Mouse (Mus musculus): ENCODE data around the gene Ptk7. TPM values are rescaled to one million over a fixed set of nuclear protein-coding genes. Genes with fewer than 3 reads are reported as not detected.
"Not testable (repeated sequence)": the region's sequence is repeated elsewhere in the genome, so short reads cannot be mapped to it uniquely, and the experiment has no call there.

Ptk7 gene
- polyA plus RNA-seq, 1 experiment = 0.04 TPM

DNA sequence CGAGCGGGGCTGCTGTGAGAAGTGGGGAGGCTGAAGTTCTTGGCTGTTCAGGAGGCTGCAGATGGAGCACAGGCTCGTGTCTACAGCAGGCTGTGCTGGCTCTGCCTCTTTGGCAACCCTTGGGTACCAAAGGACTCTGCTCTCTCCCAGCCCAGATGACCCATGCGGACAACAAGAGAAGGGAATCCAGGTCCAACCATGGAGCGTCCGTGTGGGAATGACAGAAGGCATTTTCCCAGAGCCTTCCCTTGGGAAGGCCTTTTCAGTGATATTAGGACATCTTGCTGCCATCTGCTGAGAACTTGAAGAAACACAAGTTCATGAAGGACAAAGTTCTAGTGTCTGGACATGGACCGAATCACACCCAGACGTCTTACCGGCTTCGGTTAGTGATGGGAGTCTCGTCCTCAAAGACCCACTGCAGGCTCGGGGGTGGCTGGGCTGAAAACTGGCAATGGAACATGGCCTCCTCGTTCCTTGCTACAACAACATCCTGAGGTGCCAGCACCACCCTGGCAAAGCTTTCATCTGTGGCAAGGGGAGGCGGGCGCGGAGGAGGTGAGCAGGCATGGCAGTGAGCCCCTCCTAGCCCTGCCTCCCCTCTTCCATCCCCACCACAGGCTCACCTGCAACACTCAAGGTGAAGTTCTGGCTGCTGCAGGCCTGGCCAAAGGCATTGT is 39.5 kb downstream of the Ptk7 start:
- no peak for TF ChIP-seq GATA1 (IDR thresholded peaks at IDR 0.05; ENCODE audit: low read length)
- TF ChIP-seq TAL1 (IDR thresholded peaks at IDR 0.05; ENCODE audit: low read length) = no peak
- Histone ChIP-seq H3K36me3 (ENCODE audit: control insufficient read depth) (no peaks in the 10 kb centered on the region), H3K4me1 (ENCODE audit: control insufficient read depth) (no peaks in the 10 kb centered on the region; the same call in 1 of the 2 replicates), H3K9me3 (ENCODE audit: control insufficient read depth, low read length) (no peaks in the 10 kb centered on the region), H3K27me3 (ENCODE audit: control insufficient read depth) (no peaks in the 10 kb centered on the region), H3K4me3 (replicated peaks) (no peak overlapping the region)

DNA sequence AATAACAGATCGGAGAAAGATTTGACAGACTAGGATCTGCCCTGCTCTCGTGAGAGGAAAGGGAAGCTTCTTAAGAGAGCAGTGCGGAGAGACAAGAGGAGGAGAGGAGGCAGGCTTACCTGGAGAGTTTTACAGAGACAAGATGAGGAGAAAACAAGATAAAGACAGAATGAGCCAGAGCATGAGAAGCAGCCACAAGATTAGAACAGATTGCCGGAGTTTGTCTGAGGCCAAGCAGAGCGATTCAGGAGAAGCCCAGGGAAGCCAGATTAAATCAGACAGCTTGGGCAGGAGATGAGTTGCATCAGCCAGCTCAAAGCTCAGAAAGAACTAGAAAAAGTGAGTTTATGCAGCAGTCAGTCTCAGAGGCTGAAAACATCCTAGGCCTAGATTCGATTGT is 40.4 kb downstream of the Ptk7 start:
- H3K27me3 ChIP-seq (ENCODE audit: control insufficient read depth) = no peaks in the 10 kb centered on the region
- H3K9me3 ChIP-seq (ENCODE audit: control insufficient read depth, low read length) = no peaks in the 10 kb centered on the region
- no peaks in the 10 kb centered on the region; the same call in 1 of the 2 replicates for H3K4me1 ChIP-seq (ENCODE audit: control insufficient read depth)
- H3K36me3 ChIP-seq (ENCODE audit: control insufficient read depth) = no peaks in the 10 kb centered on the region
- TF ChIP-seq GATA1 (IDR thresholded peaks at IDR 0.05; ENCODE audit: low read length) (no peak), TAL1 (IDR thresholded peaks at IDR 0.05; ENCODE audit: low read length) (no peak)
- no peak overlapping the region for H3K4me3 ChIP-seq (replicated peaks)

DNA sequence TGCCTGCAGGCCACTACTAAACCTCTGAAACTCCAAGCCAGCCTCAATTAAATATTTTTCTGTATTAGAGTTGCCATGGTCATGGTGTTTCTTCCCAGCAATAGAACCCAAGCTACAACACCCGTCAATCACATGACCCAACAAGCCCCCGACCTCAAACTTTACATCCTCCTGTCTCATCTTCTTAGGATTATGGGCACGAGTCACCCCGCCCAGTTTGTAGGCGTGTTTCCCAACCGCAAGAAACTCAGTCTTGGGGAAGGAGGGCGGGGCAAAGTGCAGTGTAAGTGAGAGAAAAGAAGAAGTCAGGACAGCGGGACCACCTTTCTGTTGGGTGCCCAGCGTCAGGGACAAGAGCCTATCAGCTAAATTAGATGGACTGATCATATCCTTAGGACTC is 41.1 kb downstream of the Ptk7 start:
- H3K4me3 ChIP-seq (replicated peaks) = no peak overlapping the region
- H3K9me3 ChIP-seq (ENCODE audit: control insufficient read depth, low read length) = no peaks in the 10 kb centered on the region
- no peaks in the 10 kb centered on the region; the same call in 1 of the 2 replicates for H3K4me1 ChIP-seq (ENCODE audit: control insufficient read depth)
- no peaks in the 10 kb centered on the region for H3K36me3 ChIP-seq (ENCODE audit: control insufficient read depth)
- no peaks in the 10 kb centered on the region for H3K27me3 ChIP-seq (ENCODE audit: control insufficient read depth)
- no peak for TF ChIP-seq GATA1 (IDR thresholded peaks at IDR 0.05; ENCODE audit: low read length)

DNA sequence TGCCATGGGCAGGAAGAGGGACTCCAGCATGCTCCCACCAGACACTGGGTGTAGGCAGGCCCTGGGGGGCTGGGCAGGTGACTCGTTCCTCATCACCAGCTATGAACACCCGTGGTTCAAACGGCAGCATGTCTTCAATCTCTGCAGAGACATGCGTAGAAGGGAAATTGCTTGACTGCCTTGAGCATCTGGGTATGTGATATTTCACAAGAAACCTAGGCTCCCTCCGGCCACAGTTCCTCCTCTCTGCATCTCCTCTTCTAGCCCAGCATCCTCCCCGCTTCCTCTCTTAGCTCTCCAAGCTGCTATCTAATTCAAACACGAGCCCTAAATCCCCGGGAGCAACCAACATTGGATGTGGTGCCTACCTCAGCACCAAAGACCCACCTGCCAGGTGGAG is 43.0 kb downstream of the Ptk7 start:
- no peak overlapping the region for H3K4me3 ChIP-seq (replicated peaks)
- TF ChIP-seq TAL1 (IDR thresholded peaks at IDR 0.05; ENCODE audit: low read length) (no peak), GATA1 (IDR thresholded peaks at IDR 0.05; ENCODE audit: low read length) (no peak)
- no peaks in the 10 kb centered on the region for H3K9me3 ChIP-seq (ENCODE audit: control insufficient read depth, low read length)
- H3K4me1 ChIP-seq (ENCODE audit: control insufficient read depth) = no peaks in the 10 kb centered on the region; the same call in 1 of the 2 replicates
- no peaks in the 10 kb centered on the region; the same call in 1 of the 2 replicates for H3K36me3 ChIP-seq (ENCODE audit: control insufficient read depth)
- H3K27me3 ChIP-seq (ENCODE audit: control insufficient read depth) = no peaks in the 10 kb centered on the region

DNA sequence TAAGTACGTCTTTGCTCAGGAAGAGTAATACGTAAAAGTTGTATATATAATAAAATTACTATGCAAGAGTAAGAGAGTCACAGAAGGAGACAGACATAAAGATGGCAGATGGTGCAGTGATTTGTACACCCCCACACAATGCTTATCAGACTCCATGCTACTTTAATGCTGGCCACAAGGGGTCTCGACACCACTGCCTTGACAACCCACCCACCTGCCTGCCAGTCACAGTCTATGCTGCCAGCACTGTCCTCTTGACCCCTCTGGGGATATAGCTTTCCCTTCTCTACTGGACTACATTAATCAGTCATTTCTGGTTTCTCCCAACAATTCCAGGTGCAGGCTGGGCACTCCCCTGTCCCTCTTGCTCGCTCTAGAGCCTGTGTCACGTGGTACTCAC is 50.7 kb downstream of the Ptk7 start:
- Histone ChIP-seq H3K4me1 (ENCODE audit: control insufficient read depth) (no peaks in the 10 kb centered on the region), H3K9me3 (ENCODE audit: control insufficient read depth, low read length) (peaks cover 4% of the 10 kb centered on the region), H3K4me3 (replicated peaks) (no peak overlapping the region), H3K27me3 (ENCODE audit: control insufficient read depth) (no peaks in the 10 kb centered on the region), H3K36me3 (ENCODE audit: control insufficient read depth) (peaks cover 3% of the 10 kb centered on the region; the same call in 1 of the 2 replicates)
- TF ChIP-seq TAL1 (IDR thresholded peaks at IDR 0.05; ENCODE audit: low read length) (no peak), GATA1 (IDR thresholded peaks at IDR 0.05; ENCODE audit: low read length) (no peak)

DNA sequence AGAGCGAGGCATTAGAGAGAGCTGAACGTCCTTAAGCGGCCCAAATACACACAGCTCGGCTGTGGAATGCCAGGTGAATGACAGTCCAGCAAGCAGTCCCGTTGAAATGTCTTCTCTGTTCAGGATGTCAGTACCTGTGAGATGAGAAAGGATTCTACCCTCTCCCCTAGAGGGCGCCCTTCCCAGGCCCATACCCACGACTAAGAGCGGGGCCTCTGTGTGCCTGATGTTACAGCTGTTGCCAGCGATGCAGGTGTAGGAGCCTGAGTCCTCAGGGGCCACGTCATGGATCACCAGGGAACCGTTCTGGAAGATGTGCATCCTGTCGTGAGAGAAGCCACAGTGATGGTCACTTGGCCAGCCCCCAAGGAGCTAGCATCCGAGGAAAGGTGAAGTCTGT is 53.2 kb downstream of the Ptk7 start:
- peaks cover 4% of the 10 kb centered on the region for H3K9me3 ChIP-seq (ENCODE audit: control insufficient read depth, low read length)
- no peaks in the 10 kb centered on the region for H3K27me3 ChIP-seq (ENCODE audit: control insufficient read depth)
- H3K4me1 ChIP-seq (ENCODE audit: control insufficient read depth) = no peaks in the 10 kb centered on the region
- H3K36me3 ChIP-seq (ENCODE audit: control insufficient read depth) = peaks cover 3% of the 10 kb centered on the region; the same call in 1 of the 2 replicates
- H3K4me3 ChIP-seq (replicated peaks) = no peak overlapping the region
- TF ChIP-seq GATA1 (IDR thresholded peaks at IDR 0.05; ENCODE audit: low read length) = no peak
- no peak for TF ChIP-seq TAL1 (IDR thresholded peaks at IDR 0.05; ENCODE audit: low read length)

DNA sequence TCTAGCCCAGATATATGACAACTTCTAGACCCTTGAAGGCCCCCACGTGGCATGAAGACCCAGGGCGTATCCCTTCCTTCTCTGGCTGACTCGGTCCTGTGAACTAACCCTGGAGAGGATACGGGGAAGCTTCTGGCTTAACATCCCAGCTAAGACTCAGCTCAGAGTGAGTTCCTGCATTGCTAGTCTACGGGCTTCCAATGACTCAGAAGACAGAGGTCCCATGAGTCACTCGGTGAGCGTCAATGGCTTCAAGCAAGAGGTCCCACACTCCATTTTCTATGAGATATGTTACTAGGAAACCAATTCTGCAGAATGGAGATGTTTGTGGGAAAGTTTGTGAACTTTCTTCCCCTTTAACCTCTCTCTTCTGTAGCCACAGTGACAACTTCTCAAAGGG is 54.8 kb downstream of the Ptk7 start:
- no peaks in the 10 kb centered on the region for H3K9me3 ChIP-seq (ENCODE audit: control insufficient read depth, low read length)
- H3K27me3 ChIP-seq (ENCODE audit: control insufficient read depth) = no peaks in the 10 kb centered on the region
- H3K4me1 ChIP-seq (ENCODE audit: control insufficient read depth) = no peaks in the 10 kb centered on the region
- no peak overlapping the region for H3K4me3 ChIP-seq (replicated peaks)
- peaks cover 3% of the 10 kb centered on the region; the same call in 1 of the 2 replicates for H3K36me3 ChIP-seq (ENCODE audit: control insufficient read depth)
- TF ChIP-seq TAL1 (IDR thresholded peaks at IDR 0.05; ENCODE audit: low read length) (no peak), GATA1 (IDR thresholded peaks at IDR 0.05; ENCODE audit: low read length) (no peak)

DNA sequence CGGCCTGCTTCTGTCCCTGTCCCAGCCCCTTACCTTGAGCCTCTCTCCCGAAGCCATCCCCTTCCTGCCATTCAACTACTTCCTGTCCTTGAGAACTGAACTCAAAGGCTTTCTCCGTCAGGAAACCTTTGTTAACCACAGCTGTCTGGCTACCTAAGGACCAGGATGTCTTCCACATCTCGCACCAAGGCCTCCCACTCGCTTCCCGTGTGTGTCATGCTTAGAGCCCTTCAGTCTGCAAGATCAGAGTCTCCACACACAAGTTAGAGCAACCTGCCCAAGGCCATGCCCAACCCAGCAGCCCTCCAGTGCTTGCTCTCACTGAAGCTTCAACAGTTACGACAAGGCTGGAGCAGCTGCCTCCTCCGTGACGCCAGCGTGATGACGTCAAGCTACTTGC is 58.3 kb downstream of the Ptk7 start:
- TF ChIP-seq TAL1 (IDR thresholded peaks at IDR 0.05; ENCODE audit: low read length) = no peak
- TF ChIP-seq GATA1 (IDR thresholded peaks at IDR 0.05; ENCODE audit: low read length) = no peak
- Histone ChIP-seq H3K9me3 (ENCODE audit: control insufficient read depth, low read length) (no peaks in the 10 kb centered on the region), H3K36me3 (ENCODE audit: control insufficient read depth) (peaks cover 2% of the 10 kb centered on the region; the same call in 1 of the 2 replicates), H3K27me3 (ENCODE audit: control insufficient read depth) (no peaks in the 10 kb centered on the region), H3K4me3 (replicated peaks) (no peak overlapping the region), H3K4me1 (ENCODE audit: control insufficient read depth) (no peaks in the 10 kb centered on the region)

DNA sequence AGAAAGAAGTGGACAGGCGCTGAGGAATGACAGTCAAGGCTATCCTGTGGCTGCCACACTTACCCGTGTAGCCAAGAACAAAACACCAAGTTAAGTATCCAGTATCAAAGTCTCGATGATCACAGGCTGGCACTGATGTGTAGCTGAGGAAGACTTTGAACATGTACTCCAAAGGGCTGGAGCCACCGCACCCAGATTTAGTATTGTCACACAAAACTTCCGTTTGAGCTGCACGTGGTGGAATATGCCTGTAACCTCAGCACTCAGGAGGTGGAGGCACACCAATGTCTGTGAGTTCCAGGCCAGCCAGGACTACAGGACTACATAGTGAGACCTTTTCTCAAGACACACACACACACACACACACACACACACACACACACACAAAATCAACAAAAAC is 70.2 kb downstream of the Ptk7 start:
- TF ChIP-seq TAL1 (IDR thresholded peaks at IDR 0.05; ENCODE audit: low read length) (no peak), GATA1 (IDR thresholded peaks at IDR 0.05; ENCODE audit: low read length) (no peak)
- H3K4me3 ChIP-seq (replicated peaks) = no peak overlapping the region
- peaks cover 7% of the 10 kb centered on the region for H3K27me3 ChIP-seq (ENCODE audit: control insufficient read depth)
- H3K4me1 ChIP-seq (ENCODE audit: control insufficient read depth) = peaks cover 29% of the 10 kb centered on the region
- H3K9me3 ChIP-seq (ENCODE audit: control insufficient read depth, low read length) = no peaks in the 10 kb centered on the region
- no peaks in the 10 kb centered on the region; the same call in 1 of the 2 replicates for H3K36me3 ChIP-seq (ENCODE audit: control insufficient read depth)

DNA sequence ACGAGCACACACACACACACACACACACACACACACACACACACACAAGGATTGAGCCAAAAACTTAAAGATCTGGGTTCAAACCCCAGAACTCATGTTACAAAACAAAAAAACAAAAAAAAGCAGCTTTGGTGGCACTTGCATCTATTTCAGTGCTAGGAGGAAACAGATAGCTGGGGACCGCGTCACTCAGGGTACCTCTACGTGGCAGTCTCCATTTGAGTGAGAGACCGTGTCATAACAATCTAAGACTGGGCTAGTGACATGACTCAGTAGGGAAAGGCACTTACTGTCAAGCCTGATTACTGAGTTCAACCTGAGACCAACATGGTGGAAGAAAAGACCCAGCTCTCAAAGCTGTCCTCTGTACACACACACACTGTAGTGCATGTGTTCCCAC is 71.2 kb downstream of the Ptk7 start:
- Histone ChIP-seq H3K4me3 (replicated peaks) (no peak overlapping the region), H3K4me1 (ENCODE audit: control insufficient read depth) (peaks cover 38% of the 10 kb centered on the region), H3K27me3 (ENCODE audit: control insufficient read depth) (peaks cover 7% of the 10 kb centered on the region), H3K36me3 (ENCODE audit: control insufficient read depth) (peaks cover 4% of the 10 kb centered on the region), H3K9me3 (ENCODE audit: control insufficient read depth, low read length) (no peaks in the 10 kb centered on the region)
- TF ChIP-seq TAL1 (IDR thresholded peaks at IDR 0.05; ENCODE audit: low read length) (no peak), GATA1 (IDR thresholded peaks at IDR 0.05; ENCODE audit: low read length) (no peak)

DNA sequence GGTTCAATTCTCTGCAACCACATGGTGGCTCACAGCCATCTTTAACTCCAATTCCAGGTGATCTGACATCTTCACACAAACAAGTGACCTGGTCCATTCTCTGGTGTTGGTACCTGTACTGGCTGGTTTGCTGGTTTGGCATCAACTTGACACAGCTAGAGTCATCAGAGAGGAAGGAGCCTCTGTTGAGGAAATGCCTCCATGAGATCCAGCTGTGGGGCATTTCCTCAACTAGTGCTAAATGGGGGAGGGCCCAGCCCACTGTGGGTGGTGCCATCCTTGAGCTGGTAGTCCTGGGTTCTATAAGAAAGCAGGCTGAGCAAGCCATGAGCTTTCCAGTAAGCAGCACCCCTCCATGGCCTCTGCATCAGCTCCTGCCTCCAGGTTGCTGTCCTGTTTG is 72.0 kb downstream of the Ptk7 start:
- H3K4me1 ChIP-seq (ENCODE audit: control insufficient read depth) = peaks cover 47% of the 10 kb centered on the region
- H3K4me3 ChIP-seq (replicated peaks); H3K27me3 ChIP-seq (ENCODE audit: control insufficient read depth); H3K9me3 ChIP-seq (ENCODE audit: control insufficient read depth, low read length); H3K36me3 ChIP-seq (ENCODE audit: control insufficient read depth): not testable (repeated sequence)

Measured in erythroblast, embryonic 14.5 days (primary cell).